Mouse (Mus musculus): ENCODE measurements around the gene Thsd4.

Thsd4 gene

GRCm38 (mm10) chr9:60264586-60265325, 257.1 kb downstream of the Thsd4 start:
- peak; percentile 50 for DNase-seq (ENCODE audit: low spot score)

GRCm38 (mm10) chr9:60262515-60263140, 259.2 kb downstream of the Thsd4 start:
- DNase-seq (ENCODE audit: low spot score), result no peak

GRCm38 (mm10) chr9:60259626-60260025, 262.2 kb downstream of the Thsd4 start:
- no peak for DNase-seq (ENCODE audit: low spot score)

- DNase-seq (ENCODE audit: low spot score), result no peak
Observed at GRCm38 (mm10) chr9:60251765-60252164, 270.1 kb downstream of the Thsd4 start.

GRCm38 (mm10) chr9:60250403-60250802, 271.4 kb downstream of the Thsd4 start:
- no peak for DNase-seq (ENCODE audit: low spot score)

- no peak for DNase-seq (ENCODE audit: low spot score)
Observed at GRCm38 (mm10) chr9:60247998-60248397, 273.8 kb downstream of the Thsd4 start.

- peak; percentile 80 for DNase-seq (ENCODE audit: low spot score)
Observed at GRCm38 (mm10) chr9:60244943-60245342, 276.9 kb downstream of the Thsd4 start.

- peak; percentile 75 for DNase-seq (ENCODE audit: low spot score)
Observed at GRCm38 (mm10) chr9:60243503-60243902, 278.3 kb downstream of the Thsd4 start.

- peak; percentile 72 for DNase-seq (ENCODE audit: low spot score)
Observed at GRCm38 (mm10) chr9:60237667-60238066, 284.2 kb downstream of the Thsd4 start.

- DNase-seq (ENCODE audit: low spot score), result no peak
Observed at GRCm38 (mm10) chr9:60236155-60236554, 285.7 kb downstream of the Thsd4 start.

- no peak for DNase-seq (ENCODE audit: low spot score)
Observed at GRCm38 (mm10) chr9:60234233-60235115, 287.4 kb downstream of the Thsd4 start.

GRCm38 (mm10) chr9:60231981-60232881, 289.6 kb downstream of the Thsd4 start:
- no peak for DNase-seq (ENCODE audit: low spot score)

- DNase-seq (ENCODE audit: low spot score), result no peak
Observed at GRCm38 (mm10) chr9:60229496-60229895, 292.4 kb downstream of the Thsd4 start.

- DNase-seq (ENCODE audit: low spot score), result no peak
Observed at GRCm38 (mm10) chr9:60227727-60228126, 294.1 kb downstream of the Thsd4 start.

GRCm38 (mm10) chr9:60226679-60227078, 295.2 kb downstream of the Thsd4 start:
- no peak for DNase-seq (ENCODE audit: low spot score)

GRCm38 (mm10) chr9:60226155-60226554, 295.7 kb downstream of the Thsd4 start:
- DNase-seq (ENCODE audit: low spot score), result no peak

GRCm38 (mm10) chr9:60225453-60225852, 296.4 kb downstream of the Thsd4 start:
- DNase-seq (ENCODE audit: low spot score), result no peak

GRCm38 (mm10) chr9:60224039-60224695, 297.7 kb downstream of the Thsd4 start:
- DNase-seq (ENCODE audit: low spot score), result no peak

- DNase-seq (ENCODE audit: low spot score), result no peak
Observed at GRCm38 (mm10) chr9:60220431-60220830, 301.4 kb downstream of the Thsd4 start.

- DNase-seq (ENCODE audit: low spot score), result no peak
Observed at GRCm38 (mm10) chr9:60218396-60218795, 303.4 kb downstream of the Thsd4 start.

- no peak for DNase-seq (ENCODE audit: low spot score)
Observed at GRCm38 (mm10) chr9:60216029-60216428, 305.8 kb downstream of the Thsd4 start.

Data from testis, postnatal 10 days (tissue).